Mouse (Mus musculus) erythroid progenitor cell, adult 5-6 weeks (primary cell): Measurements from ENCODE around the gene Jak1. TPM values are rescaled to one million over a fixed set of nuclear protein-coding genes. Genes with fewer than 3 reads are reported as not detected.

Experiments used
- ATAC-seq: replicated peaks from 2 replicates; pipeline ENCODE4 v1.8.0; 2016; ENCODE audit warnings: moderate number of reproducible peaks, mild to moderate bottlenecking, moderate TSS enrichment, inconsistent platforms; ENCODE audit not compliant: poor library complexity, low FRiP score, severe bottlenecking
- total RNA-seq, 2 experiments: library from RNA; stranded (forward) in 1 of 2; stranded (reverse) in 1 of 2; fragments of 150-400 nt in 1 of 2; fragments of 186-747, 209-891 nt in 1 of 2; gene quantifications; 2 replicates each; pipeline versions ENCODE4 v1.2.3 to v1.2.4; 2015 to 2017; ENCODE audit warnings: low replicate concordance in 2 of 2

Gene Jak1
- total RNA-seq (2015; ENCODE audit: low replicate concordance) (70.0 and 82.9 TPM in 2 replicates), total RNA-seq (2017; ENCODE audit: low replicate concordance) (78.2 and 87.5 TPM in 2 replicates)

GRCm38 (mm10) chr4:101264741-101265513 lies at the start of gene Jak1:
Gene Jak1, minus strand, starts transcription at chr4:101265282.
- ATAC-seq, result peak; percentile 97

DNA sequence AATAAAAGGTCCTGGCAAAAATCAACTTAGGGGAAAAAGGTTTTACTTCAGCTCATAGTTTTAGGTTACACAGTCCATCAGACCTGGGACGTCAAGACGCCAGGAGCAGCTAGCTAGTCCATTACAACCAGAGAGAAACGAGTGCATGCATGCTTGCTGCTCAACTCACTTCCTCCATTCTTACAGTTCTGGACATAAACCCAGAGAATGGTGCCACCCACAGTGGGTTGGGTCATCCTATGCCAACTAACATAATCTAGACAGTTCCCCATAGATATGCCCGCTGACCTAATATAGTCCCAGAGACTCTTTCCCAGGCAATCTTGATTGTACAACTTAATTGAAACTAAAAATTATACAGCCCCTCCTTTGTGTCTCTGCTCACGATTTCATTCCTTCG lies 47.0 kb upstream of the Jak1 start:
- no peak for ATAC-seq

DNA sequence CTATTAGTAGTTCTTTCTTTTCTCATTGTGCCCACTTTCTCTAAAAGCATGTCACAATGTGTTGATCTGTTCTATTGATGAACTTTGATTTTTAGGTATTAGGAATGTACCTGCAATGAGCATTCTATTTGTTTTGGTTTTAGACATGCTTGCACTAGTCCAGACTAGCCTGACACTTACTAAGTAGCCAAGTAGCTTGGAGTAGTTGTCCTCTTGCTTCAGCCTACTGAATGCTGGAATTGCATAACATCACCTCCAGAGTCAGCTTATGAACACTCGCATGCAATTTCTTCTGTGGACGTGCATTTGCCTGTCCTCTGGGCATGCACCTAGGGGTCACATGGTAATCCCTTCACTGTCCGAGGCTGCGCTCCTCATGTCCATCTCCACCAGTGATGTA lies 43.1 kb upstream of the Jak1 start:
- ATAC-seq, result no peak

DNA sequence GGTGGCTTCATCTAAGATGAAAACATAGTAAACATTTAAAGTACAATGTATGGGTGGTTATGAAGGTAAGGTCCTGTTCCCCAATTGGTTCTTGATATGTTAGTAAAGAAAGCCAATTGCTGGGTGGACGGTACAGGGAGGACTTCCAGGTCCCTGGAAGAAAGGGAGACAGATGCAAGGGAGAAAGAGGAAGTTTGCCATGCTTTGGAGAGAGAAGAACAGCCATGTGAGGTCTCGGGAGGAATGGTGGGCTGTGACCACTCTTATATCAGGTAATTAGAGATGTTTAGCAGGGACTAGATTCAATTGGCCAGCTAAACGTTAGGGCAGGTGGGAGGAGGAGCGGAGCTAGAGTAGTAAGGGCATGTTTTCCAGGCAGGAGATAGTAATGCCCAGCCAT lies 42.2 kb upstream of the Jak1 start:
- no peak for ATAC-seq

DNA sequence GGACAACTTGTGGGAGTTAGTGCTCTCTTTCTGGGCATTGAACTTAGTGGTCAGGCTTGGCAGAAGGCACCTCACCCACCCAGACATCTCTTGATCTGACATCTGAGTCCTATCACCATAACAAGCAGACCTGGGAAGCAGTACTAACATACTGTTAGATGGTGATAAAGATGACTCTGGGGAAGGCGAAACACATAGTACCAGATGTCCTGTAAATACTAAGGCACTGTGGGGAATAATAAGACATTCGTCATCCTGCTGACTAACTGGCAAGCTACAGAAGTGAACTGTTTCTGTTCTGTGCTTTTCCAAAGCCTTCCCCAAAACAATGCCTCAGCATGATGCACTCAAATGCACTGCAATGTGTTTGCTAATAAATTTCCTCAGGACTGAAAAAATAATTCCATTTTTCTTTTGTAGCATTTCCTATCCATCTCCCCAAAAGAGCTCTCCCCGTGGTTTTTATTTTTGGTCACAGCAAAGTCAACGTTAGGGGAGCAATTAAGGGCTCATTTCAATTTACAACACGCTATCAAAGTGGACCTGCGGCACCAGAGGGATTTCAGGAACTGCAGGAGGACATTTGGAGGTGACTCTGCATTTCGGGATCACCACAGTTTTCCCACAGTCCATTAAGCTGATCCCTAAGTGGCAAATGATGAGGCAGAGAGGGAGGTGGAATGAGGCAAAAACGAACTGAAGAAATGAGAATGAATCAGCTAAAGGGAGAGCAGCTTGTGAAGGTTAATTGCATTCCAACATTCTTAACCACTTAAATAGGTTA lies 41.2 kb upstream of the Jak1 start:
- no peak for ATAC-seq

DNA sequence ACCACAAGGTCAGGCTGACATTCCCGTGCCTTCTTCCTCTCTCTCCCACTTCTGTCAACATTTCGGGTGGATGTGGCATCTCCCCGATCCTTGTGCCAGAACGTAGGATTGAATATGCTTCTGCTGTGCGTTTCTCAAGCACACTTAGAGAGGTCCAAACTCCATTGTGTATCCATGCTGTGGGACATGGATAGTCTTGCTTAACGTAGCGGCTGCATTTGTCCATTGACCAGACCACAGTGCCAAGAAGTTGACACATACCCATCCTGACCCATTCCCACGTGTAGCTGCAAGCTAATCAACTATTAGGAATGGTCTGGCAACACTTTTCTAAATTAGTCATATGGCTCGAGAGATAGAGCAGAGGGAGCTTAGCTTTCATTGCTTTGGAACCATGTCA lies 40.0 kb upstream of the Jak1 start:
- no peak for ATAC-seq

- no peak for ATAC-seq
Observed at GRCm38 (mm10) chr4:101304114-101304513, 39.0 kb upstream of the Jak1 start.

DNA sequence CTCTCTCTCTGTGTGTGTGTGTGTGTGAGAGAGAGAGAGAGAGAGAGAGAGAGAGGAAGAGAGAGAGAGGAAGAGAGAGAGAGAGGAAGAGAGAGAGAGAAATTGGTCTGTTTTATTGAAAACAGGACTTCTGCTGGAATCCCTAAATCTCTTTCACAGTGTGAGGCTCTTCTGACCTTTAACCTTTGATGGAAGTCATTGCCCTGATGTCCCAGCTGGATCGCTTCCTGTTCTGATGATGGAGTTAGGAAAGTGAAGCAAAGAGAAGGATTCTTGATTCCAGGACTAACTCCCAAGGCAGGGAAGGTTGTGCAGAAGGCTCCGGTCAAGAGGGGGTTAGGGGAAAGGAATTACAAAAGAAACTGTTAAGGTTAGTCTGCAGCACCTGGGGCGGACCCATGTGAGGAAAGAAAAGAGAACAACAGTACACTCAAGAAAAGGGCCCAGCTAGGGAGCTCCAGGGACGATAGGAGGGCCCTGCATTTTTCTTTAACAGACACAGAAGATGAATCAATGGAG lies 35.4 kb upstream of the Jak1 start:
- no peak for ATAC-seq

DNA sequence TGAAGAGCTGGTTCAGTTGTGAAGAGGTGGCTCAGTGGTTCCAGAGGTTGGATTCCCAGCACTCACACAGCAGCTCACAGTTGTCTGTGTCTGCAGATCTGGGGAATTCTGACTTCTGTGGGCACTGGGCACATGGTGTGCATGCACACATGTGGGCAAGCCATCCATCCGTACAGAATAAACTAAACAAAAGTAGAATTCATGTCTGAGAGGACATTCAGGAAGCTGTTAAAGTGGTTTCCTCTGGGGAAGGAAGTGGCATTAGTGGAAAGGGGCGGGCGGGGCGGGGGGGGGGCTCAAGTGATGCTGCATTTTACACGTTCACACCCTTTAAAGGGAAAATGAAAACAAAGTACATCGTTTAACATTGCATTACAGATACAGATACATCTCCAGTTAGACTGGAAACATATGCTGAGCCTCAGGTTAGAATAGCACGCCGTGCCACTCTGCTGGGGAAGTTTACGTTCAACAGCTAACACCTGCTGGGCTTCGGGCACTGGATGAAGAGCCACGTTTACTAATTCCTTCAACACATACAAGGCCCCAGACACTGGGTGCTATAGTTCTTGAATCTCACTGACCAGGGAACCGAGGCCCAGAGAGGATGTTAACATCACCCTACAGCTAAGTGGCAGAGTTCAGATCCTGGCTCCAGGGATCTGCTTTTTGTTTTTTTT lies 33.4 kb upstream of the Jak1 start:
- ATAC-seq, result no peak

GRCm38 (mm10) chr4:101296836-101297235 lies 31.8 kb upstream of the Jak1 start:
- no peak for ATAC-seq

- ATAC-seq, result no peak
Observed at GRCm38 (mm10) chr4:101295788-101296187, 30.7 kb upstream of the Jak1 start.

GRCm38 (mm10) chr4:101293661-101294060 lies 28.6 kb upstream of the Jak1 start:
- no peak for ATAC-seq

- ATAC-seq, result peak; percentile 80
Observed at GRCm38 (mm10) chr4:101292736-101293541, 27.9 kb upstream of the Jak1 start.

DNA sequence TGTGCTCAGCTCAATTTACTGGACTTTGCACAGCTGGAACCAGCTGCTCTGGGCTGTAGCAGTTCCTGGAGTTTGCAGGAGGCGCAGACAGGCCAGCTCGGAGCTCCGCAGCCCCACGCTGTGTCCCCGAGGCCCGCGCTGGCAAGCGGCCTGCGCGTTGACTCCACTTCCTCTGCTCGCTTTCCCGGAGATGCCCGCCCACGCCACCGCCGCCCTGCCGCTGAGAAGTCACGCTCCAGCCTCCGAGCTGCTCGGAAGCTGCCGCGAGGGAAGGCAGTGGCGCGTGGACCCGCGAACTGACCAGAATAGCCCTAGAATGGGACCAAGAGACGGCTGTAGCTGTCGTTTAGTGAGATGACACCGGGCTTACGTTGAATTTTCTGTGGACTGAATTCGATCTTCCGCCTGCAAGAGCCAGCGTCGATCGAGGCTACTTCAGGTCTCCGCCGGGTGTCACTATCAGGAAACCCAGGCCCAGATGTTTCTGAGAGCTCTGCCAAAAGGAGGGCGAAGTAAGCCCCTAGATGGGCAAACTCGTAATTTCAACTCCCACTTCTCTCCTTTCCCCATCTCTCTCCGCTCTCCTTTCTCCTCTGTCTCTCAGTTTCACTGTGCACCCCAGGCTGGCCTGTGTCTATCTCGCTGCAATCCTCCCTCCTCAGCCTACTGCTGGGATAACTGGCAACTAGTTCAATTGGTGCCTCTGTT lies 27.1 kb upstream of the Jak1 start:
- ATAC-seq, result peak; percentile 88

- ATAC-seq, result no peak
Observed at GRCm38 (mm10) chr4:101288292-101288691, 23.2 kb upstream of the Jak1 start.

GRCm38 (mm10) chr4:101286562-101286961 lies 21.5 kb upstream of the Jak1 start:
- ATAC-seq, result no peak

- no peak for ATAC-seq
Observed at GRCm38 (mm10) chr4:101285906-101286432, 20.9 kb upstream of the Jak1 start.

GRCm38 (mm10) chr4:101283938-101284337 lies 18.9 kb upstream of the Jak1 start:
- no peak for ATAC-seq

DNA sequence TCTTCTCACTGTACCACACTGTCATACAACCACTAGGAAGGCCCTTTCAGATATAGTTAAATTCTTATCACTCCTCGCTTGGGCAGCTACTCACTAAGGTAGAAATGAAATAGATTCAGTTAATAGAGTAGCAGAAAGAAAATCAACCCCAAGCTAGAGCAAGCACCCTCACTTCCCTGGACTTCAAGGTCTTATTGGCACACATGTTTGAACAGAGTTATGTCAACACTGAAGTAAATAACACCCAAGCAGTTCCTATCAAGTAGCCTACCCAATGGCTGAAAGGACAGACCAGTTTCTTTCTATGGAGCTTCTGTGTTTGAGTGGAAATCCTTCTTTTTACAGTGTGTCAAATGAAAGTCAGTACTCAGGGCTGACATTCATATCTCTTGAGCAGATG lies 17.2 kb upstream of the Jak1 start:
- no peak for ATAC-seq
